Mouse (Mus musculus): ENCODE measurements around the gene Aox4.

GRCm38 (mm10) chr1:58248518-58248917 lies 38.3 kb downstream of the Aox4 start:
- TF ChIP-seq TAL1 (IDR thresholded peaks at IDR 0.05; ENCODE audit: low read length) (no peak), GATA1 (IDR thresholded peaks at IDR 0.05; ENCODE audit: low read length) (no peak)

Measured in erythroblast, embryonic 14.5 days (primary cell).